Mouse (Mus musculus) stomach, embryonic 14.5 days (tissue): ENCODE data around the gene Phf23. TPM values are rescaled to one million over a fixed set of nuclear protein-coding genes. Genes with fewer than 3 reads are reported as not detected.
"Not testable (repeated sequence)": the region's sequence is repeated elsewhere in the genome, so short reads cannot be mapped to it uniquely, and the experiment has no call there.

Source experiments
- ATAC-seq: fragments of 200-750 bp; cut with Nextera tagmentation; 2 replicates; pipeline ENCODE4 v1.8.0; 2017; ENCODE audit warnings: low read depth, moderate TSS enrichment; ENCODE audit not compliant: insufficient number of reproducible peaks, insufficient read depth, low FRiP score
- H3K27ac ChIP-seq: fragments of 300-500 bp; sonication (generic); 2 replicates; pipeline ENCODE4 v1.5.1; 2014; ENCODE audit warnings: mild to moderate bottlenecking, low read length, moderate library complexity, mixed read lengths
- H3K27me3 ChIP-seq: fragments of 300-500 bp; sonication (generic); 2 replicates; pipeline ENCODE4 v1.6.1; 2014; ENCODE audit warnings: low read length, control low read depth, mixed read lengths; ENCODE audit not compliant: control insufficient read depth, insufficient read depth
- H3K36me3 ChIP-seq: fragments of 300-500 bp; sonication (generic); 2 replicates; pipeline ENCODE4 v1.6.1; 2014; ENCODE audit warnings: mild to moderate bottlenecking, control low read depth, low read length, moderate library complexity, mixed read lengths; ENCODE audit not compliant: control insufficient read depth, insufficient read depth
- H3K4me1 ChIP-seq: fragments of 300-500 bp; sonication (generic); 2 replicates; pipeline ENCODE4 v1.6.1; 2014; ENCODE audit warnings: low read length, control low read depth, mixed read lengths; ENCODE audit not compliant: control insufficient read depth, insufficient read depth
- H3K4me2 ChIP-seq: fragments of 300-500 bp; sonication (generic); replicated peaks from 2 replicates; pipeline ENCODE4 v1.6.1; 2014; ENCODE audit warnings: low read depth, low read length, control low read depth
- H3K4me3 ChIP-seq: fragments of 300-500 bp; sonication (generic); 2 replicates; pipeline ENCODE4 v1.5.1; 2014; ENCODE audit warnings: low read depth, low read length, control low read depth
- H3K9ac ChIP-seq: fragments of 300-500 bp; sonication (generic); replicated peaks from 2 replicates; pipeline ENCODE4 v1.6.1; 2014; ENCODE audit warnings: low read depth, mild to moderate bottlenecking, control low read depth, low read length, moderate library complexity, mixed read lengths
- H3K9me3 ChIP-seq: fragments of 300-500 bp; sonication (generic); 2 replicates; pipeline ENCODE4 v1.6.1; 2016; ENCODE audit warnings: low read depth, low read length, control low read depth; ENCODE audit not compliant: control insufficient read depth
- WGBS: fragments of 180-500 bp; shearing (Covaris S2); extraction: QIAGEN DNeasy Blood & Tissue Kit; methylation state at CpG from one replicate; pipeline ENCODE4 v1.1.7; 2014; 5-methylcytosine and 5-hydroxymethylcytosine counted together
- polyA plus RNA-seq: library from polyadenylated mRNA; unstranded; fragments of >200 nt; fragmentation: Nextera tagmentation; extraction: Ambion mirVana; gene quantifications from 2 replicates; pipeline ENCODE4 v1.2.1, GENCODE M21; 2014

Phf23 gene
- polyA plus RNA-seq, 1 experiment from 2014 or later = 47.9 TPM

GRCm38 (mm10) chr11:69953267-69953915, 42.2 kb upstream of the Phf23 start:
- H3K27ac ChIP-seq = no peak overlapping the region
- no peak; the same call in 1 of the 2 replicates for ATAC-seq
- H3K4me3 ChIP-seq = no peak overlapping the region
- H3K9ac ChIP-seq = no peak overlapping the region
- WGBS = 40% methylated on average over 11 of the region's 11 CpGs
- H3K36me3 ChIP-seq = no peaks in the 10 kb centered on the region
- H3K9me3 ChIP-seq = no peaks in the 10 kb centered on the region
- H3K4me2 ChIP-seq = no peak overlapping the region
- H3K4me1 ChIP-seq = no peaks in the 10 kb centered on the region
- no peaks in the 10 kb centered on the region for H3K27me3 ChIP-seq

- not testable (repeated sequence) for H3K27ac ChIP-seq, H3K9ac ChIP-seq, H3K4me3 ChIP-seq, H3K9me3 ChIP-seq, H3K4me1 ChIP-seq, ATAC-seq, H3K4me2 ChIP-seq, H3K27me3 ChIP-seq, H3K36me3 ChIP-seq
- 71% methylated on average over 4 of the region's 4 CpGs for WGBS
Measured at GRCm38 (mm10) chr11:69955618-69956017, 40.0 kb upstream of the Phf23 start.

GRCm38 (mm10) chr11:69956218-69956617, 39.4 kb upstream of the Phf23 start:
- no peak overlapping the region for H3K4me3 ChIP-seq
- WGBS = 78% methylated on average over 1 of the region's 1 CpGs
- H3K27ac ChIP-seq = no peak overlapping the region
- no peak for ATAC-seq
- H3K27me3 ChIP-seq = no peaks in the 10 kb centered on the region
- H3K9ac ChIP-seq = no peak overlapping the region
- no peaks in the 10 kb centered on the region for H3K9me3 ChIP-seq
- no peaks in the 10 kb centered on the region for H3K4me1 ChIP-seq
- no peaks in the 10 kb centered on the region for H3K36me3 ChIP-seq
- no peak overlapping the region for H3K4me2 ChIP-seq

- Histone ChIP-seq H3K36me3 (no peaks in the 10 kb centered on the region), H3K9me3 (no peaks in the 10 kb centered on the region), H3K4me2 (no peak overlapping the region), H3K4me3 (no peak overlapping the region), H3K27me3 (peaks cover 19% of the 10 kb centered on the region), H3K4me1 (no peaks in the 10 kb centered on the region), H3K9ac (no peak overlapping the region), H3K27ac (no peak overlapping the region)
- WGBS = 31% methylated on average over 5 of the region's 5 CpGs
- ATAC-seq = no peak
Measured at GRCm38 (mm10) chr11:69960616-69961015, 35.0 kb upstream of the Phf23 start.

GRCm38 (mm10) chr11:69961841-69962240, 33.7 kb upstream of the Phf23 start:
- Histone ChIP-seq H3K27ac (no peak overlapping the region), H3K36me3 (no peaks in the 10 kb centered on the region), H3K4me1 (0 out of 2 replicates have a peak, but pooled peaks cover 7% of the 10 kb centered on the region), H3K4me2 (no peak overlapping the region), H3K27me3 (peaks cover 27% of the 10 kb centered on the region), H3K4me3 (no peak overlapping the region), H3K9me3 (no peaks in the 10 kb centered on the region), H3K9ac (no peak overlapping the region)
- ATAC-seq = no peak
- 36% methylated on average over 5 of the region's 5 CpGs for WGBS

- WGBS = 9% methylated on average over 24 of the region's 24 CpGs
- Histone ChIP-seq H3K9me3 (no peaks in the 10 kb centered on the region), H3K4me1 (0 out of 2 replicates have a peak, but pooled peaks cover 9% of the 10 kb centered on the region), H3K27ac (peak within 1 kb of the TSS; percentile 87), H3K4me3 (peak within 1 kb of the TSS; percentile 46), H3K36me3 (peaks cover 16% of the 10 kb centered on the region), H3K9ac (peak within 1 kb of the TSS; percentile 60), H3K4me2 (peak within 1 kb of the TSS; percentile 35), H3K27me3 (peaks cover 27% of the 10 kb centered on the region)
- ATAC-seq = no peak
Measured at GRCm38 (mm10) chr11:69964650-69965270, 30.8 kb upstream of the Phf23 start, which contains the start of gene Cldn7. Gene Cldn7, plus strand, starts transcription at chr11:69964779.

GRCm38 (mm10) chr11:69965271-69966005, 30.1 kb upstream of the Phf23 start:
- Histone ChIP-seq H3K4me2 (peak overlapping the region; percentile 59), H3K36me3 (peaks cover 16% of the 10 kb centered on the region), H3K27ac (peak overlapping the region; percentile 87), H3K9ac (peak overlapping the region; percentile 60), H3K4me3 (peak overlapping the region; percentile 46), H3K27me3 (peaks cover 27% of the 10 kb centered on the region), H3K9me3 (no peaks in the 10 kb centered on the region), H3K4me1 (0 out of 2 replicates have a peak, but pooled peaks cover 9% of the 10 kb centered on the region)
- ATAC-seq = peak; percentile 71
- WGBS = 3% methylated on average over 49 of the region's 49 CpGs

GRCm38 (mm10) chr11:69966006-69966859, 29.3 kb upstream of the Phf23 start:
- 0 out of 2 replicates have a peak, but pooled peaks cover 9% of the 10 kb centered on the region for H3K4me1 ChIP-seq
- H3K9ac ChIP-seq = peak overlapping the region; percentile 60
- H3K9me3 ChIP-seq = no peaks in the 10 kb centered on the region
- peak overlapping the region; percentile 87 for H3K27ac ChIP-seq
- peaks cover 16% of the 10 kb centered on the region for H3K36me3 ChIP-seq
- H3K4me3 ChIP-seq = peak overlapping the region; percentile 46
- peak; percentile 77 for ATAC-seq
- WGBS = 3% methylated on average over 57 of the region's 59 CpGs
- H3K4me2 ChIP-seq = peak overlapping the region; percentile 59
- peaks cover 27% of the 10 kb centered on the region for H3K27me3 ChIP-seq
